Mouse (Mus musculus): Measurements from ENCODE around the gene Thap12.

The Thap12 gene

DNA sequence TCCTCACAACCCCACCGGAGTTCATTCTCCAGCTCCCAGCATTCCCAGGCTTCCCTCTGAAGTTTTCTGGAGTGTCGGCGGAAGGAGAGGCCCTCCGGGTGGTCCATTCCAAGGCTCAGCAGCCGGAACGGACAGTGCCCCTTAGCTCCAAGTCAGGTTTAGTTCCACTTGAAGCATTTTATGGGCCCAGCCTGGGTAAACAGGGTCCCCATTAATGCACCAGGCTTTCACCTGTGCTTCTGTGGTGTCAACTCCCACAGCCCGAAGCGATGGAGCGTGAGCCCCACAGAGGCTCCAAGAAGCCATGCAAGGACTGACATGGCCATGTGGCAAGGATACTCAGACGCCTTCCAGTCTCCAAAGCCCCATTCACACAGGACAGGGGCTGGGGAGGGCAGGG, 61.0 kb downstream of the Thap12 start:
- no peak for DNase-seq

DNA sequence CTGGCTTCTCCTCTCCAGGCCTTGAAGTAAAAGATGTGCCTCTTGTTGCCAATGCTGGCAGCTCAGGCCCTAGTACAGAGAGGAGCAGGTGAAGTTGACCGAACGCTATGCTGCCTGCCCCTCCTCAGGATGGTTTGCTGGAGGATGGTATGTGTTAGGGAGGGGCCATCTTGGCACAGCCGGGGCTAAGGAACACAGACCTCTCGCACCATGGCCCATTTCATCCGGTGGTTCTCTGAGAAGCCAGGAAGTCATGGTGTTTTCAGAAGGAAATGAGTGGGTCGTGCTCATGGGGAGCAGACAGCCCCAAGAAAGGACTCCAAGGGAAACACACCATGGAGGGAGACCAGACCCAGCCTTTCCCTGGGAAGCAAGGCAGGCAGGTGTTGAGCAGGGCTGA, 64.4 kb downstream of the Thap12 start:
- no peak for DNase-seq
